Mouse (Mus musculus) kidney, embryonic 16.5 days (tissue): Measurements from ENCODE around the gene Stap2. TPM values are rescaled to one million over a fixed set of nuclear protein-coding genes. Genes with fewer than 3 reads are reported as not detected.

Source experiments
- ATAC-seq: fragments of 200-750 bp; cut with Nextera tagmentation; 2 replicates; pipeline ENCODE4 v1.8.0; 2017; ENCODE audit warnings: moderate TSS enrichment; ENCODE audit not compliant: low FRiP score, low TSS enrichment
- H3K27ac ChIP-seq: fragments of 300-500 bp; sonication (generic); 2 replicates; pipeline ENCODE4 v1.5.1; 2014; ENCODE audit warnings: low read length
- H3K27me3 ChIP-seq: fragments of 300-500 bp; sonication (generic); 2 replicates; pipeline ENCODE4 v1.6.1; 2014; ENCODE audit warnings: low read length, control low read depth, mixed read lengths; ENCODE audit not compliant: insufficient read depth
- H3K36me3 ChIP-seq: fragments of 300-500 bp; sonication (generic); 2 replicates; pipeline ENCODE4 v1.6.1; 2014; ENCODE audit warnings: low read length, control low read depth, mixed read lengths; ENCODE audit not compliant: insufficient read depth
- H3K4me1 ChIP-seq: fragments of 300-500 bp; sonication (generic); 2 replicates; pipeline ENCODE4 v1.6.1; 2014; ENCODE audit warnings: low read length, control low read depth, mixed read lengths; ENCODE audit not compliant: insufficient read depth
- H3K4me2 ChIP-seq: fragments of 300-500 bp; sonication (generic); replicated peaks from 2 replicates; pipeline ENCODE4 v1.6.1; 2014; ENCODE audit warnings: low read depth, low read length
- H3K4me3 ChIP-seq: fragments of 300-500 bp; sonication (generic); 2 replicates; pipeline ENCODE4 v1.5.1; 2014; ENCODE audit warnings: mild to moderate bottlenecking, low read length
- H3K9ac ChIP-seq: fragments of 300-500 bp; sonication (generic); replicated peaks from 2 replicates; pipeline ENCODE4 v1.6.1; 2014; ENCODE audit warnings: low read length
- H3K9me3 ChIP-seq: fragments of 300-500 bp; sonication (generic); 2 replicates; pipeline ENCODE4 v1.6.1; 2016; ENCODE audit warnings: low read length, control low read depth
- WGBS: fragments of 180-500 bp; shearing (Covaris S2); extraction: QIAGEN DNeasy Blood & Tissue Kit; methylation state at CpG from one replicate; pipeline ENCODE4 v1.1.7; 2014; 5-methylcytosine and 5-hydroxymethylcytosine counted together
- polyA plus RNA-seq: library from polyadenylated mRNA; unstranded; fragments of >200 nt; fragmentation: Nextera tagmentation; extraction: Ambion mirVana; gene quantifications from 2 replicates; pipeline ENCODE4 v1.2.1, GENCODE M21; 2015

Gene Stap2
- polyA plus RNA-seq, 1 experiment from 2014 or later, result 21.4 TPM

- WGBS, result 52% methylated on average over 4 of the region's 4 CpGs
- 0 out of 2 replicates have a peak, but pooled peaks cover 13% of the 10 kb centered on the region for H3K36me3 ChIP-seq
Measured at GRCm38 (mm10) chr17:56035216-56035615, 29.8 kb upstream of the Stap2 start.

GRCm38 (mm10) chr17:56034726-56035100 is 29.3 kb upstream of the Stap2 start:
- Histone ChIP-seq H3K36me3 (0 out of 2 replicates have a peak, but pooled peaks cover 13% of the 10 kb centered on the region), H3K9ac (0 out of 2 replicates have a peak overlapping the region, but pooled peaks have one; percentile 50), H3K27ac (no peak overlapping the region), H3K9me3 (no peaks in the 10 kb centered on the region), H3K27me3 (no peaks in the 10 kb centered on the region), H3K4me1 (peaks cover 53% of the 10 kb centered on the region), H3K4me3 (peak overlapping the region; percentile 97), H3K4me2 (peak overlapping the region; percentile 69)
- ATAC-seq, result no peak
- WGBS, result 78% methylated on average over 6 of the region's 6 CpGs

More at GRCm38 (mm10) chr17:56035216-56035615, 29.8 kb upstream of the Stap2 start:
- no peaks in the 10 kb centered on the region for H3K27me3 ChIP-seq
- no peak for ATAC-seq
- H3K4me1 ChIP-seq, result peaks cover 53% of the 10 kb centered on the region
- H3K9ac ChIP-seq, result peak overlapping the region; percentile 96
- no peak overlapping the region for H3K27ac ChIP-seq
- H3K9me3 ChIP-seq, result no peaks in the 10 kb centered on the region
- H3K4me2 ChIP-seq, result peak overlapping the region; percentile 69
- peak overlapping the region; percentile 97 for H3K4me3 ChIP-seq

- Histone ChIP-seq H3K27ac (no peak overlapping the region), H3K36me3 (0 out of 2 replicates have a peak, but pooled peaks cover 13% of the 10 kb centered on the region), H3K4me1 (peaks cover 53% of the 10 kb centered on the region), H3K4me2 (peak overlapping the region; percentile 69; the same call in 1 of the 2 replicates), H3K9me3 (no peaks in the 10 kb centered on the region), H3K27me3 (no peaks in the 10 kb centered on the region), H3K9ac (peak overlapping the region; percentile 50), H3K4me3 (0 out of 2 replicates have a peak overlapping the region, but pooled peaks have one; percentile 97)
- ATAC-seq, result no peak
- WGBS, result 86% methylated on average over 7 of the region's 7 CpGs
Measured at GRCm38 (mm10) chr17:56034040-56034725, 28.8 kb upstream of the Stap2 start.

GRCm38 (mm10) chr17:56032831-56033230 is 27.4 kb upstream of the Stap2 start:
- peak overlapping the region; percentile 17; the same call in 1 of the 2 replicates for H3K4me2 ChIP-seq
- H3K9me3 ChIP-seq, result no peaks in the 10 kb centered on the region
- ATAC-seq, result no peak
- no peak overlapping the region for H3K4me3 ChIP-seq
- H3K9ac ChIP-seq, result peak overlapping the region; percentile 24
- WGBS, result 75% methylated on average over 7 of the region's 7 CpGs
- H3K27ac ChIP-seq, result peak overlapping the region; percentile 75
- H3K4me1 ChIP-seq, result peaks cover 53% of the 10 kb centered on the region
- H3K36me3 ChIP-seq, result peaks cover 15% of the 10 kb centered on the region; the same call in 1 of the 2 replicates
- H3K27me3 ChIP-seq, result no peaks in the 10 kb centered on the region

- Histone ChIP-seq H3K4me2 (peak overlapping the region; percentile 17; the same call in 1 of the 2 replicates), H3K9ac (peak overlapping the region; percentile 44; the same call in 1 of the 2 replicates), H3K9me3 (no peaks in the 10 kb centered on the region), H3K27ac (peak overlapping the region; percentile 75), H3K36me3 (peaks cover 15% of the 10 kb centered on the region; the same call in 1 of the 2 replicates), H3K27me3 (no peaks in the 10 kb centered on the region), H3K4me3 (no peak overlapping the region), H3K4me1 (peaks cover 55% of the 10 kb centered on the region)
- 73% methylated on average over 6 of the region's 6 CpGs for WGBS
- ATAC-seq, result peak; percentile 28
Measured at GRCm38 (mm10) chr17:56032127-56032733, 26.8 kb upstream of the Stap2 start.

- Histone ChIP-seq H3K27me3 (no peaks in the 10 kb centered on the region), H3K36me3 (peaks cover 15% of the 10 kb centered on the region; the same call in 1 of the 2 replicates), H3K4me2 (no peak overlapping the region), H3K4me3 (no peak overlapping the region), H3K9ac (peak overlapping the region; percentile 42), H3K4me1 (peaks cover 57% of the 10 kb centered on the region), H3K9me3 (no peaks in the 10 kb centered on the region), H3K27ac (peak overlapping the region; percentile 57; the same call in 1 of the 2 replicates)
- WGBS, result 87% methylated on average over 7 of the region's 7 CpGs
- ATAC-seq, result no peak
Measured at GRCm38 (mm10) chr17:56031431-56031830, 26.0 kb upstream of the Stap2 start.

- no peak overlapping the region for H3K4me3 ChIP-seq
- no peaks in the 10 kb centered on the region for H3K27me3 ChIP-seq
- peak overlapping the region; percentile 42 for H3K9ac ChIP-seq
- peak overlapping the region; percentile 57; the same call in 1 of the 2 replicates for H3K27ac ChIP-seq
- peak; percentile 46 for ATAC-seq
- H3K9me3 ChIP-seq, result no peaks in the 10 kb centered on the region
- peaks cover 62% of the 10 kb centered on the region for H3K4me1 ChIP-seq
- peaks cover 15% of the 10 kb centered on the region; the same call in 1 of the 2 replicates for H3K36me3 ChIP-seq
- 36% methylated on average over 5 of the region's 5 CpGs for WGBS
- no peak overlapping the region for H3K4me2 ChIP-seq
Measured at GRCm38 (mm10) chr17:56030919-56031318, 25.5 kb upstream of the Stap2 start.

- H3K36me3 ChIP-seq, result peaks cover 15% of the 10 kb centered on the region; the same call in 1 of the 2 replicates
- no peaks in the 10 kb centered on the region for H3K9me3 ChIP-seq
- WGBS, result 83% methylated on average over 9 of the region's 9 CpGs
- no peak overlapping the region for H3K4me3 ChIP-seq
- no peaks in the 10 kb centered on the region for H3K27me3 ChIP-seq
- no peak overlapping the region for H3K9ac ChIP-seq
- no peak for ATAC-seq
- peaks cover 60% of the 10 kb centered on the region for H3K4me1 ChIP-seq
- H3K4me2 ChIP-seq, result no peak overlapping the region
- H3K27ac ChIP-seq, result peak overlapping the region; percentile 26; the same call in 1 of the 2 replicates
Measured at GRCm38 (mm10) chr17:56030238-56030870, 25.0 kb upstream of the Stap2 start.

- ATAC-seq, result no peak
- H3K4me2 ChIP-seq, result no peak overlapping the region
- H3K27ac ChIP-seq, result no peak overlapping the region
- peaks cover 6% of the 10 kb centered on the region; the same call in 1 of the 2 replicates for H3K36me3 ChIP-seq
- no peak overlapping the region for H3K4me3 ChIP-seq
- H3K4me1 ChIP-seq, result peaks cover 51% of the 10 kb centered on the region
- H3K27me3 ChIP-seq, result no peaks in the 10 kb centered on the region
- no peaks in the 10 kb centered on the region for H3K9me3 ChIP-seq
- 84% methylated on average over 5 of the region's 5 CpGs for WGBS
- H3K9ac ChIP-seq, result no peak overlapping the region
Measured at GRCm38 (mm10) chr17:56027801-56028441, 22.5 kb upstream of the Stap2 start.
